Mouse (Mus musculus): Measurements from ENCODE around the gene Slx4ip.

DNA sequence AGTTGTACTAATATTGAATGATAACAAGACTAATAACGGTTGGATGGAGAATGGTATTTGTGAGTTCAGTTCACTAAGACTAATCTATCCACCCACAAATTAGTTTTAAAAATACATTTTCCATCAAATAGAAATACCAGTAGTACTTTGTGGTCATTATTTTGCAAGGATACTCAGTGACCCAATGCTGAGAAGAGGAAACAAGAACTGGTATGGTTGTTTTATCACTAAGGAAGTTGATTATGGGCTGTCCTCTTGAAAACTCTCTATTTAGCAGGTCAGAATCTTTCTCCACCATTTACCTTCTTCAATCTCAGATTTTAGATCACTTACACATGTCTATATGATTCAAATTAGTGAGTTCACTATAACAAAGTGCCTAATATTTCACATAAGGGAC is 111.0 kb downstream of the Slx4ip start:
- TF ChIP-seq USF1 (IDR thresholded peaks at IDR 0.05; ENCODE audit: low read depth) (no peak), CTCF (IDR thresholded peaks at IDR 0.05; ENCODE audit: control insufficient read depth, insufficient read depth, insufficient read length) (no peak), MAX (IDR thresholded peaks at IDR 0.05) (no peak), MYOG (IDR thresholded peaks at IDR 0.05; ENCODE audit: control insufficient read depth, extremely low read depth, insufficient read length) (no peak)
